Mouse (Mus musculus) kidney, adult 2 months (tissue): ENCODE results near the gene Lypd3. TPM values are rescaled to one million over a fixed set of nuclear protein-coding genes. Genes with fewer than 3 reads are reported as not detected.
"Not testable (repeated sequence)": the region's sequence is repeated elsewhere in the genome, so short reads cannot be mapped to it uniquely, and the experiment has no call there.

Source experiments
- DNase-seq: peaks from one replicate; pipeline ENCODE4 v3.0.0; 2021
- H3K27ac ChIP-seq: fragments of 200-500 bp; 2 replicates; pipeline ENCODE4 v1.5.1; 2012; ENCODE audit warnings: low read depth, low read length, control low read depth, inconsistent platforms; ENCODE audit not compliant: insufficient read depth
- H3K27me3 ChIP-seq: fragments of 200-500 bp; replicated peaks from 2 replicates; pipeline ENCODE4 v1.6.1; 2012; ENCODE audit warnings: mild to moderate bottlenecking, moderate library complexity, low read length, inconsistent platforms; ENCODE audit not compliant: control insufficient read depth, insufficient read depth
- H3K36me3 ChIP-seq: fragments of 200-500 bp; 2 replicates; pipeline ENCODE4 v1.6.1; 2012; ENCODE audit warnings: mild to moderate bottlenecking, moderate library complexity, low read length, inconsistent platforms; ENCODE audit not compliant: control insufficient read depth, insufficient read depth
- H3K4me1 ChIP-seq: fragments of 200-500 bp; 2 replicates; pipeline ENCODE4 v1.6.1; 2011; ENCODE audit warnings: low read length; ENCODE audit not compliant: control insufficient read depth, insufficient read depth
- H3K4me3 ChIP-seq: fragments of 200-500 bp; 2 replicates; pipeline ENCODE4 v1.5.1; 2011; ENCODE audit warnings: mild to moderate bottlenecking, low read depth, low read length, control low read depth; ENCODE audit not compliant: insufficient read depth
- CTCF ChIP-seq: fragments of 200-500 bp; conservative IDR thresholded peaks from 2 replicates; pipeline ENCODE4 v1.5.1; 2011; ENCODE audit warnings: low read depth, mild to moderate bottlenecking, control low read depth, low read length, moderate library complexity, mixed read lengths; ENCODE audit not compliant: insufficient read depth, insufficient read length
- POLR2A ChIP-seq: fragments of 200-500 bp; IDR thresholded peaks from one replicate; pipeline ENCODE4 v1.6.1; 2011; ENCODE audit warnings: low read depth, low read length, control low read depth
- WGBS: fragments of 180-500 bp; shearing (Covaris S2); methylation state at CpG from one replicate; pipeline ENCODE4 v1.1.7; 2018; 5-methylcytosine and 5-hydroxymethylcytosine counted together
- polyA plus RNA-seq: library from polyadenylated mRNA; depleted of rRNA; stranded (reverse); fragments of >200 nt; gene quantifications from 2 replicates; pipeline ENCODE4 v1.2.3, GENCODE M21; 2012

Lypd3 gene
- polyA plus RNA-seq, 1 experiment: 0.06 TPM

DNA sequence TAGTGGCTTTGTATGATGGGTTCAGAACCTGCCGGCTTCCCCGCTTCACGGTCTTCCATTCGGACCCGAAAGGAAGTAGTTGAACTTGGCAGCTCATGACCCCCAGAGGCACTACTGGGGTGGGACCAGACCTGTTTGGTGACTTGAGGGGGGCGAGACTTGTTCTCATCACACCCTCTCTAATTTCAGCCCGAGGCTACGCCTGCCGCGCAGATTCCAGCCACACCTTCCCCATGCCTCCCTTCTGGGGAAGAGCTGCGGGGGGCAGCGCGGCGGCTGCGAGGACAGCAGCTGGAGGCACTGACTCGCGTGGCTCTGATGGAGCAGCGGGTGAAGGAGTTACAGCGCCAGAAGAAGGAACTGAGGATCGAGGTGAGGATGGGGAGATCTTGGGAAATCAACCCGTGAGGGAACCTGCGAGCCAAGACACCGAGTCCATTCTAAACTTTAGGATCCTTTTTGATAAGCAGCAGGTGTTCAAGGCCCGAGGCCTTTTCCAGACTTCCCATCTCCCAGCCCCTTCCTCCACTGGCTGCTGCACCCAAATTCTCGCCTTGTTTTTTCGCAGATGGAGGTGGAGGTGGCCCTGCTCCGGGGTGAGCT, 23.9 kb upstream of the Lypd3 start:
- WGBS: 49% methylated on average over 27 of the region's 27 CpGs
- no peak overlapping the region for H3K27ac ChIP-seq
- H3K4me1 ChIP-seq: peaks cover 4% of the 10 kb centered on the region; the same call in 1 of the 2 replicates
- no peak for DNase-seq
- H3K4me3 ChIP-seq: no peak overlapping the region
- TF ChIP-seq POLR2A: no peak
- H3K36me3 ChIP-seq: no peaks in the 10 kb centered on the region
- H3K27me3 ChIP-seq: no peaks in the 10 kb centered on the region

DNA sequence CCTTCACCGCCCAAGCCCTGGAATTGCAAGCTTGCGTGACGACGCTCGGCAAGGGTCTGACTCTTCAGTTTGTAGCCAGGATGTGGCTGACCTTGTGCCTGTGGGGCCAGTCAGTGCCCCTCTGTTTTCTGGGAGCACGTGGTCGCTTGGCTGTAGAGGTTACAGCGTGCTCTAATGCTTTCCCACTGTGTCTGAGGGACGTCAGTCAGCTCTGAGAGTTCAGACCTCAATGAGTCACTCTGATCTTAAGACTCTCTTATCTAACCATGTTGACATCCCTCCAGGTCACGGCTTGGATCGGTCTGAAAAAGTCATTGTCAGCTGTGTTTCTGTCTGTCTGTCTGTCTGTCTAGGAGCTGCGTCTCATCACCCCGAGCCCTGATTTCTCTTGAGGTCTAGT, 21.5 kb upstream of the Lypd3 start:
- Histone ChIP-seq H3K36me3 (no peaks in the 10 kb centered on the region), H3K4me1 (no peaks in the 10 kb centered on the region), H3K27ac (no peak overlapping the region), H3K27me3 (no peaks in the 10 kb centered on the region), H3K4me3 (no peak overlapping the region)
- no peak for DNase-seq
- TF ChIP-seq POLR2A (no peak), CTCF (no peak)
- WGBS: 85% methylated on average over 13 of the region's 13 CpGs

DNA sequence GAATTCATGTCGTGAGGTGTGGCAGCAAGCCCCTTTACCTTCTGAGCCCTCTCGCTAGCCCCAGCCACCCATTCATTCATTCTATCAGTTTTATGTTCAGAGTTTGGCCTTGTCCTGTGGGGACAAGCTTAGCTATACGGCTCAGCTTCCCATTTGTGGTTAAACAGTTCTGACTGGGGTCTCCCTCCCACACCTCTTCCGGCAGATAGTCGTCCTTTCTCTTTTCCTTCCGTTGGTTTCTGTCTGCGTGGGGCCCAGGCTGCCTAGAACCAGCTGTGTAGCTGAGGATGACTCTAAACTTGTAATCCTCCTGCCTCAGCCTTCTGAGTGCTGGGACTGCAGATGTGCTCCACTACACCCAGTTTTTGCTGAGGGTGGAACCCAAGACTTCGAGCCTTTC, 18.6 kb upstream of the Lypd3 start:
- Histone ChIP-seq H3K27ac (no peak overlapping the region), H3K4me1 (no peaks in the 10 kb centered on the region), H3K27me3 (no peaks in the 10 kb centered on the region), H3K36me3 (no peaks in the 10 kb centered on the region), H3K4me3 (no peak overlapping the region)
- WGBS: 80% methylated on average over 8 of the region's 8 CpGs
- no peak for TF ChIP-seq POLR2A
- no peak for TF ChIP-seq CTCF
- no peak for DNase-seq

- not testable (repeated sequence) for DNase-seq, H3K27me3 ChIP-seq, H3K4me1 ChIP-seq, H3K36me3 ChIP-seq, H3K4me3 ChIP-seq, H3K27ac ChIP-seq
- WGBS: 94% methylated on average over 8 of the region's 8 CpGs
These were observed 18.0 kb upstream of the Lypd3 start for GRCm38 (mm10) chr7:24618374-24618773.

DNA sequence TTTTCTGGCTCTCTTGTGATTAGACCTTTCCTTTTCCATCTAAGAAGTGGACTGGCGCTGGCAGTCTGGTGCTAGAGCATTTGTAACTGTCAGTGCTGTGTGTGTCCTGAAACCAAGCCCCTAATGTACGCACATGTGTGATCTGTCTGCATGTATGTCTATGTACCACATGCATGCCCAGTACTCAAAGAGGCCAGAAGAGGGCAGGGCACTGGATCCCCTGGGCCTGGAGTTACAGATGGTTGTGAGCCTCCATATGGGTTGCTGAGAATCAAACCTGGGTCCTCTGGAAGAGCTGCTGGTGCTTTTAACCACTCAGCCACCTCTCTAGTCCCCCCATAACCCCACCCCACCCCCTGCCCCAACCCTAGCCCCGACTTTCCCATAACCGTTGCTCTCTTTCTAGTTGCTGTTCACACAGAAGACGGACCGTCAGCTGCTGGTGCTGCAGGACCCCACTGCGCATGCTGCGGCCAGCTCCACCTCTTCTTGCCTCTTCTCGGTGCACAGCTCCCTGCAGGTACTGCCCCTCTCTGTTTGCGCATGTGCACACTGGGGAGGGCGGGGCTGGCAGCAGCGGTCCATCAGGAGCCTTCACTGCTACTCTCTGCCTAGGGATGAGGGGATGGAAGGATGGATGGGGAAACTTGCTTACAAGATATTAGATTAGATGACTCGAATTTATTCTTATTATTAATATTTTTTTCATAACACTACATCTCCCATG, 16.5 kb upstream of the Lypd3 start:
- Histone ChIP-seq H3K4me1 (no peaks in the 10 kb centered on the region), H3K27me3 (no peaks in the 10 kb centered on the region), H3K4me3 (no peak overlapping the region), H3K36me3 (no peaks in the 10 kb centered on the region), H3K27ac (no peak overlapping the region)
- no peak for DNase-seq
- WGBS: 82% methylated on average over 13 of the region's 13 CpGs
- TF ChIP-seq POLR2A (no peak), CTCF (no peak)

DNA sequence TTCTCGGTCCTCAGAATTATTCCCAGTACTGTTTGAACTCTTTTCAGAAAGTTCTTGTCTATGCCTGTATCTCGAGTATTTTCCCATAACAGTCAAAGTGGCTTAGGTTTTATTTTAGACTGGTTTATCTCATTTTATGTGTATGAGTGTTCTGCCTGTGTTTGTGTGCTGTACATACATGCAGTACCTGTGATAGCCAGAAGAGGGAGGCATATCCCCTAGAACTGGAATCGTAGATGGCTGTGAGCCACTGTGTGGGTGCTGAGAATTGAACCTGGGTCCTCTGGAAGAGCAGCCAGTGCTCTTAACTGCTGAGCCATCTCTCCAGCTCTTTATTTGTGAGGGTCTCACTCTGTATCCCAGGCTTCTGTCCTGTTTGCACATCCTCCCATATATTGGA, 15.2 kb upstream of the Lypd3 start:
- 86% methylated on average over 3 of the region's 3 CpGs for WGBS
- Histone ChIP-seq H3K36me3 (no peaks in the 10 kb centered on the region), H3K27ac (no peak overlapping the region), H3K4me1 (no peaks in the 10 kb centered on the region), H3K27me3 (no peaks in the 10 kb centered on the region), H3K4me3 (no peak overlapping the region)
- no peak for TF ChIP-seq POLR2A
- peak; percentile 14; the same call in 1 of the 2 replicates for TF ChIP-seq CTCF
- no peak for DNase-seq

DNA sequence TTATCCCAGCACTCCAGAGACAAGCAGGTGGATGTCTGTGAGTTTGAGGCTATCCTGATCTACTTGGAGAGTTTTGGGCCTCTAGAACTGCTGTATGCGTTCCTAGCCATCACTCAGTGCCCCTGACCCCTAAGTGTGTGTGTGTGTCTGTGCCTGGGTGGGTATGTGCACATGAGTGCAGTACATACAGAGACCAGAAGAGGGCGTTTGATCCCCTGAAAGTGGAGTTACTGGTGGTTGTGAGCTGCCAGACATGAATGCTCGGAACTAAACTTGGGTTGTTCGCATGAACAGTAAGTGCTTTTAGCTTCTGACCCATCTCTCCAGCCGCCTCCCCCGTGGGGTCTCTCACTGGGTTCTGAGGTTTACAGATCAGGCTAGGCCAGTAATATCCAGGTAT, 13.4 kb upstream of the Lypd3 start:
- 88% methylated on average over 6 of the region's 6 CpGs for WGBS
- no peak overlapping the region for H3K27ac ChIP-seq
- no peak for DNase-seq
- no peak overlapping the region for H3K4me3 ChIP-seq
- no peaks in the 10 kb centered on the region for H3K36me3 ChIP-seq
- H3K4me1 ChIP-seq: no peaks in the 10 kb centered on the region
- TF ChIP-seq POLR2A (no peak), CTCF (no peak)
- no peaks in the 10 kb centered on the region for H3K27me3 ChIP-seq
